8 mouse cellular contexts compared by ENCODE assay signal in the genomic region with DNA sequence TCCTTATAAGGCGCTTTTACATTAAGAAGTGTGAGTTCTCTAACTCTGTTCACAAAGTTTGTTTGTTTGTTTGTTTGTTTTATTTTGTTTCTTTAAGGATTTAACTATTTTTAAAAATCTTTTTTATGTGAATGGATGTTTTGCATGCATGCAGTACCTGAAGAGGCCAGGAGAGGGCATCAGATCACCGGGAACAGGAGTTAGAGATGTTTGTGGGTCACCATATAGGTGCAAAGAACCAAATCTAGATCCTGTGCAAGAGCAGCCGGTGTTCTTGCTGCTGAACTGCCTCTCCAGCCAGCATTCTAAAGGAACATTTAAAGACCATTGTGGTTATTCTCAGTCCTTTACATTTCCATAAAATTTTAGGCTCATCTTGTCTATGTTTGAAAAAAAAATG. TPM values are rescaled to one million over a fixed set of nuclear protein-coding genes. Genes with fewer than 3 reads are reported as not detected.
A peak's percentile ranks its signal among the peaks of the same experiment; 100 is the strongest.
DNase-seq lines count a peak whose midpoint lies in the region; ATAC-seq and TF ChIP-seq lines count a peak whose summit lies in the region.

No protein-coding gene starts in this region.

- ATAC-seq in Patski = no peak

- CTCF ChIA-PET in Patski (lab: Charles Lee) = no interaction called here

- no peak overlapping the region for H3K4me3 ChIP-seq in cerebellum, adult 2 months (replicated peaks; ENCODE audit: insufficient read depth, low read depth, low read length)

- DNase-seq in cerebellum, adult 2 months = peak in 1 of 2 experiments; percentile 31
- DNase-seq in cerebellum, adult 9-10 months = no peak
- peak; percentile 60 to 61 for DNase-seq in kidney, postnatal 4 days
- DNase-seq in kidney, postnatal 14 days = no peak
- no peak for DNase-seq in Patski (ENCODE audit: low read depth, low spot score)
- DNase-seq in hindlimb bud, embryonic 11.5 days (ENCODE audit: extremely low spot score, low read depth, low spot score) = peak; percentile 53
- DNase-seq in thymus, postnatal 4 days = peak; percentile 70
- no peak for DNase-seq in layer of hippocampus, adult 9-11 months

- 34% methylated on average over 3 of the region's 3 CpGs for WGBS in cerebellum, adult 2 months

- H3K27ac ChIP-seq in cerebellum, adult 2 months (ENCODE audit: insufficient read depth, low read length) = no peak overlapping the region

- TF ChIP-seq POLR2A in cerebellum, adult 2 months (IDR thresholded peaks at IDR 0.05; ENCODE audit: borderline replicate concordance, insufficient read depth, low read length) = no peak

- H3K27me3 ChIP-seq in cerebellum, adult 2 months (ENCODE audit: control insufficient read depth, insufficient read depth, low read length) = no peaks in the 10 kb centered on the region; the same call in 1 of the 2 replicates
- peaks cover 4% of the 10 kb centered on the region for H3K27me3 ChIP-seq in Patski

- POLR2A ChIA-PET in Patski (lab: Charles Lee) = no interaction called here

- in situ Hi-C loops in Patski (cut with MboI; ENCODE audit: low pct_unique_long_range_greater_than_20kb) = no loop called here

- H3K4me1 ChIP-seq in cerebellum, adult 2 months (ENCODE audit: control insufficient read depth, insufficient read depth, low read length) = 0 out of 2 replicates have a peak, but pooled peaks cover 6% of the 10 kb centered on the region

- TF ChIP-seq CTCF in cerebellum, adult 2 months (IDR thresholded peaks at IDR 0.05; ENCODE audit: borderline replicate concordance, insufficient read depth, low read depth, low read length) = peak; percentile 58
- peak; percentile 92 for TF ChIP-seq CTCF in Patski (IDR thresholded peaks at IDR 0.05)

RNA-seq across cellular contexts. Expression of a gene that starts 52.1 kb away (rescaled TPM):
- 54.5 and 56.8 TPM in 2 replicates for polyA plus RNA-seq in cerebellum, adult 2 months (2012; rRNA removed)
- polyA plus RNA-seq in Patski (2021) = 46.4 TPM

Comparison
In these comparisons a context has a peak if more than half of its experiments do, and no peak if none do; other contexts are left out.
1. DNase-seq: peak in kidney, postnatal 4 days (2 of 2), hindlimb bud, embryonic 11.5 days (single experiment) and thymus, postnatal 4 days (single experiment); none in cerebellum, adult 9-10 months (single experiment), kidney, postnatal 14 days (single experiment), Patski (single experiment) and layer of hippocampus, adult 9-11 months (single experiment).